Mouse (Mus musculus): ENCODE data around the gene Zxdb.
A peak's percentile ranks its signal among the peaks of the same experiment; 100 is the strongest.
"Not testable (repeated sequence)": the region's sequence is repeated elsewhere in the genome, so short reads cannot be mapped to it uniquely, and the experiment has no call there.

Gene Zxdb

GRCm38 (mm10) chrX:94724192-94724971 is at the start of gene Zxdb:
Gene Zxdb, plus strand, starts transcription at chrX:94724569.
- DNase-seq: not testable (repeated sequence)

GRCm38 (mm10) chrX:94674977-94675376 is 49.4 kb upstream of the Zxdb start:
- peak; percentile 31 for DNase-seq

GRCm38 (mm10) chrX:94681581-94681980 is 42.8 kb upstream of the Zxdb start:
- not testable (repeated sequence) for DNase-seq

GRCm38 (mm10) chrX:94689593-94689992 is 34.8 kb upstream of the Zxdb start:
- DNase-seq: not testable (repeated sequence)

- not testable (repeated sequence) for DNase-seq
These were observed 17.7 kb upstream of the Zxdb start for GRCm38 (mm10) chrX:94706676-94707075.

GRCm38 (mm10) chrX:94709752-94710151 is 14.6 kb upstream of the Zxdb start:
- DNase-seq: not testable (repeated sequence)

- not testable (repeated sequence) for DNase-seq
These were observed 702 bp downstream of the Zxdb start for GRCm38 (mm10) chrX:94724972-94725569.

- not testable (repeated sequence) for DNase-seq
These were observed 1.3 kb downstream of the Zxdb start for GRCm38 (mm10) chrX:94725627-94726083.

GRCm38 (mm10) chrX:94731596-94731995 is 7.2 kb downstream of the Zxdb start:
- DNase-seq: no peak

GRCm38 (mm10) chrX:94753733-94754132 is 29.4 kb downstream of the Zxdb start:
- DNase-seq: no peak

- DNase-seq: no peak
These were observed 35.6 kb downstream of the Zxdb start for GRCm38 (mm10) chrX:94759959-94760358.

- DNase-seq: no peak
These were observed 49.5 kb downstream of the Zxdb start for GRCm38 (mm10) chrX:94773876-94774275.
